Mouse (Mus musculus) embryonic fibroblast, embryonic 13.5 days (primary cell): ENCODE data around the gene Klrc2. TPM values are rescaled to one million over a fixed set of nuclear protein-coding genes. Genes with fewer than 3 reads are reported as not detected.
"Not testable (repeated sequence)": the region's sequence is repeated elsewhere in the genome, so short reads cannot be mapped to it uniquely, and the experiment has no call there.

ENCODE experiments used
- H3K27ac ChIP-seq: 2 replicates; pipeline ENCODE4 v1.5.1; 2012; ENCODE audit warnings: low read length, control low read depth, inconsistent platforms; ENCODE audit not compliant: insufficient read depth
- H3K4me1 ChIP-seq: 2 replicates; pipeline ENCODE4 v1.6.1; 2011; ENCODE audit warnings: low read length; ENCODE audit not compliant: control insufficient read depth, insufficient read depth
- H3K4me3 ChIP-seq: 2 replicates; pipeline ENCODE4 v1.5.1; 2011; ENCODE audit warnings: mild to moderate bottlenecking, control low read depth, low read length; ENCODE audit not compliant: insufficient read depth
- CTCF ChIP-seq: IDR thresholded peaks from 2 replicates; pipeline ENCODE4 v1.5.1; 2011; ENCODE audit warnings: mild to moderate bottlenecking, control low read depth, low read length, moderate library complexity, borderline replicate concordance; ENCODE audit not compliant: insufficient read depth
- POLR2A ChIP-seq: IDR thresholded peaks from 2 replicates; pipeline ENCODE4 v1.6.1; 2011; ENCODE audit warnings: low read depth, mild to moderate bottlenecking, control low read depth, low read length, moderate library complexity
- polyA plus RNA-seq: library from polyadenylated mRNA; stranded (reverse); fragments of >200 nt; gene quantifications from 2 replicates; pipeline ENCODE4 v1.2.4, GENCODE M21; 2011; ENCODE audit warnings: low read depth; ENCODE audit not compliant: missing spikeins, insufficient read length

Gene Klrc2
- polyA plus RNA-seq, result not detected in 2 replicates

GRCm38 (mm10) chr6:129660589-129660988, at the start of gene Klrc2:
TSS of gene Klrc2 (minus strand) at chr6:129660689.
- not testable (repeated sequence) for H3K4me1 ChIP-seq, H3K27ac ChIP-seq, H3K4me3 ChIP-seq

DNA sequence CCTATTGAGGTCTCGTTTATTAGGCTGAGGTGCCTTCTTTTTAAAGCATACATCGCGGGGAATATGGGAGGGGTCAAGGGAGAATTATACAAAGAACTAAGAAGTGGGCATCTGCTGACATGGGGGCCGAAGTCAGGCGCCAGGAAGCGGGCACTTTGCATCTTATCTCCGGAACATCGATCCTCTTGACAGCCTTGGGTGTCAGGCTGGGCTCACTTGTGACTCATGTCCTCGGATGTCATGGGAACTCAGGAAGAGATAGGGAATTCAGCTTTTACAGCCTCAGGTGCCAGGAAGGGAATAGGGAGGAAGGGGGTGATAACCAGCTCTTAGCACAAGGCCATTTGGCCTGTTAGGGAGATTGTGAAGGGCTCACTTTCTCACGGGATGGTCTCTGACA, 30.9 kb upstream of the Klrc2 start:
- H3K4me1 ChIP-seq, H3K27ac ChIP-seq, H3K4me3 ChIP-seq: not testable (repeated sequence)

GRCm38 (mm10) chr6:129680379-129680778, 19.9 kb upstream of the Klrc2 start:
- H3K4me1 ChIP-seq, result no peaks in the 10 kb centered on the region
- TF ChIP-seq POLR2A (no peak), CTCF (no peak)
- H3K27ac ChIP-seq, result no peak overlapping the region
- no peak overlapping the region for H3K4me3 ChIP-seq

- no peak within 1 kb of the TSS for H3K27ac ChIP-seq
- H3K4me1 ChIP-seq, result no peaks in the 10 kb centered on the region
- TF ChIP-seq POLR2A, result no peak
- TF ChIP-seq CTCF, result no peak
- H3K4me3 ChIP-seq, result no peak within 1 kb of the TSS
Measured at GRCm38 (mm10) chr6:129678873-129679272, 18.4 kb upstream of the Klrc2 start, which contains the start of gene Klrc1. TSS of gene Klrc1 (minus strand) at chr6:129678973.

DNA sequence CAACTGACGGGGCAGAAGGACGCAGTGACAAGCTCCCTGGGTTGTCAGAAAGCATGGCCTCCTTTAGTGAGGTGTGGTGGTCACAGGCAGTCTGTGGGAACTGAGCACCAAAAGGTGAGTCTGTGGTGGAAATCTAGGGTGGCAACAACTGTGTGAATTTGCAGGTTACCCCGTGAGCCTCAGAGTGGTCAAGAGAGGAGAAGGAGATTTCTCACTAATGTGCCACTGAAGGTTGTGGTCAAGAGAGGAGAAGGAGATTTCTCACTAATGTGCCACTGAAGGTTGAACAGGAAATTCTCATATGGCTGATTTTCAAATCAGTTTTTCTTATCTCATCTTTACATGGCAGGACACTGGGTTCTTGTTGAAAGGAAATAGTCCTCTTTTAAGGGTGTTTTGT, 812 bp upstream of the Klrc2 start:
- H3K4me1 ChIP-seq, H3K4me3 ChIP-seq, H3K27ac ChIP-seq: not testable (repeated sequence)

DNA sequence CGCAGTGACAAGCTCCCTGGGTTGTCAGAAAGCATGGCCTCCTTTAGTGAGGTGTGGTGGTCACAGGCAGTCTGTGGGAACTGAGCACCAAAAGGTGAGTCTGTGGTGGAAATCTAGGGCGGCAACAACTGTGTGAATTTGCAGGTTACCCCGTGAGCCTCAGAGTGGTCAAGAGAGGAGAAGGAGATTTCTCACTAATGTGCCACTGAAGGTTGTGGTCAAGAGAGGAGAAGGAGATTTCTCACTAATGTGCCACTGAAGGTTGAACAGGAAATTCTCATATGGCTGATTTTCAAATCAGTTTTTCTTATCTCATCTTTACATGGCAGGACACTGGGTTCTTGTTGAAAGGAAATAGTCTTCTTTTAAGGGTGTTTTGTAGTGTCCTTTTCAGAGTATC, 16.4 kb downstream of the Klrc2 start:
- not testable (repeated sequence) for H3K4me1 ChIP-seq, H3K4me3 ChIP-seq

DNA sequence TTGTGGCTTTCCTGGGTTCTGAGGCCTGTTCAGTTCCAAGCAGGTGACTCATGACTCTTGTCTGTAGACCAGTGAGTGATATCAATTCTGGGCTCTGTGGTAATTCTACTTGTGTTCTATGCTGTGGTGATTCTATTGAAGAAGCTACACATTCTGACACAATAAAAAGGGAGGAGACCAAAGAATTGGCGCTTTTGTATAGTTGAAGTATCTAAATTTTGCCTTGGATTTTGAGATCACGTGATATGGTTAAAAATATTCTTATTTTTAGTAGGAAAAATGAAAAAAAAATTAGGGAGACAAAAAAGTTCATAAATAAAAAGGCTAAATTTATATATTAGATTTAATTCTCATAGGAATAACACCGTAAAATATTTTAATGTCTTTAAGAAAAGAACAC, 17.3 kb downstream of the Klrc2 start, which contains the start of gene Klrc3:
Gene Klrc3 (minus strand): TSS at position 101 of the 400 bp plus-strand sequence.
- H3K4me1 ChIP-seq, H3K4me3 ChIP-seq, H3K27ac ChIP-seq: not testable (repeated sequence)

More for the DNA sequence above, 16.4 kb downstream of the Klrc2 start:
- not testable (repeated sequence) for H3K27ac ChIP-seq

DNA sequence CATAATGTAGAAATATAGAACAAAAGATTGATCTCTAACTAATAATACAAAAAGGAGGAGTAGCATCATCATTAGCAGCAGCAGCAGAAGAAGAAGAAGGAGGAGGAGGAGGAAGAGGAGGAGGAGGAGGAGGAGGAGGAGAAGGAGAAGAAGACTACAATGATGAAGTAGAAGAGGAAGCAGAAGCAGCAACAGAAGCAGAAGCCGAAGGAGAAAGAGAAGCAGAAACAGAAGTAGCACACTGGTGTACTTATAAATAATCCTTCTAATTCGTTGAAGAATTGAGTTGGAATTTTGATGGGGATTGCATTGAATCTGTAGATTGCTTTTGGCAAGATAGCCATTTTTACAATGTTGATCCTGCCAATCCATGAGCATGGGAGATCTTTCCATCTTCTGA, 29.4 kb downstream of the Klrc2 start:
- H3K4me1 ChIP-seq, result not testable (repeated sequence)

DNA sequence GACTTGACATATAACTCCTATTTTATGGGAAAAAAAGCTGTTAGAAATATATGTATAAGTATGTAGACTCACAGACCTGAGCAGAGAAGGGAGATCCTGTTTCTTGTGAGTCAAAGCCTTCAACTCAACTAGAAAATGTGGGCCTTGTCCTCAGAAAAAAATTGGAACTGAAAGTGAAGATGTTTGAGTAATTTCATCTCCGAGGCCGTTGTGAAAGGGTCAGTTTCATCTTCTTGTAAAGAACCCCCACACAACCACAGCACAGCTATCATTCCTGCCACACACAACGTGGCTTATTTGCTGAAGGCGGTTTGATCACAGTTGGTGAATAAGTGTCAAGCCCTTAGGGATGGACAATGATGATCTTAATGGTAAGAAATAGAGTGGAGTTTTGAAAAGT, 36.8 kb downstream of the Klrc2 start, which contains the start of gene Klrk1:
Gene Klrk1 (minus strand): TSS at position 130 of the 400 bp plus-strand sequence.
- TF ChIP-seq POLR2A, result no peak
- no peak for TF ChIP-seq CTCF
- no peaks in the 10 kb centered on the region for H3K4me1 ChIP-seq
- no peak within 1 kb of the TSS for H3K4me3 ChIP-seq
- H3K27ac ChIP-seq, result no peak within 1 kb of the TSS

More for the DNA sequence above, 29.4 kb downstream of the Klrc2 start:
- not testable (repeated sequence) for H3K27ac ChIP-seq, H3K4me3 ChIP-seq

GRCm38 (mm10) chr6:129608372-129608771, 52.1 kb downstream of the Klrc2 start:
- H3K4me3 ChIP-seq, result no peak overlapping the region
- no peaks in the 10 kb centered on the region for H3K4me1 ChIP-seq
- no peak for TF ChIP-seq CTCF
- no peak for TF ChIP-seq POLR2A
- H3K27ac ChIP-seq, result no peak overlapping the region

Other genes starting within 250 kb of the Klrc2 start
- gene Clec1a, start 208.7 kb downstream of the Klrc2 start, polyA plus RNA-seq, result 0.52 and 0.54 TPM in 2 replicates
- gene Olr1, start 153.5 kb downstream of the Klrc2 start, polyA plus RNA-seq, result 2.9 and 10.2 TPM in 2 replicates
- gene Tmem52b, start 148.1 kb downstream of the Klrc2 start, polyA plus RNA-seq, result 0.48 TPM in 1 of 2 replicates, not detected in the other
- 92.0 and 113 TPM in 2 replicates for gene Gabarapl1, start 127.5 kb downstream of the Klrc2 start, polyA plus RNA-seq
- not detected in 2 replicates for gene Klre1, start 82.8 kb downstream of the Klrc2 start, polyA plus RNA-seq
- not detected in 2 replicates for gene Klrd1, start 68.9 kb downstream of the Klrc2 start, polyA plus RNA-seq
- gene Klrk1, start 36.8 kb downstream of the Klrc2 start, polyA plus RNA-seq, result not detected in 2 replicates
- not detected in 2 replicates for gene Klrc3, start 17.4 kb downstream of the Klrc2 start, polyA plus RNA-seq
- gene Klrc1, start 18.3 kb upstream of the Klrc2 start, polyA plus RNA-seq, result not detected in 2 replicates
- gene Klri1, start 56.4 kb upstream of the Klrc2 start, polyA plus RNA-seq, result not detected in 2 replicates
- not detected in 2 replicates for gene Klri2, start 79.8 kb upstream of the Klrc2 start, polyA plus RNA-seq
- gene Gm156, start 123.6 kb upstream of the Klrc2 start, polyA plus RNA-seq, result not detected in 2 replicates
- gene Gm17631, start 202.0 kb upstream of the Klrc2 start, polyA plus RNA-seq, result not detected in 2 replicates
- not detected in 2 replicates for gene Klra17, start 216.0 kb upstream of the Klrc2 start, polyA plus RNA-seq